In the genomic region with DNA sequence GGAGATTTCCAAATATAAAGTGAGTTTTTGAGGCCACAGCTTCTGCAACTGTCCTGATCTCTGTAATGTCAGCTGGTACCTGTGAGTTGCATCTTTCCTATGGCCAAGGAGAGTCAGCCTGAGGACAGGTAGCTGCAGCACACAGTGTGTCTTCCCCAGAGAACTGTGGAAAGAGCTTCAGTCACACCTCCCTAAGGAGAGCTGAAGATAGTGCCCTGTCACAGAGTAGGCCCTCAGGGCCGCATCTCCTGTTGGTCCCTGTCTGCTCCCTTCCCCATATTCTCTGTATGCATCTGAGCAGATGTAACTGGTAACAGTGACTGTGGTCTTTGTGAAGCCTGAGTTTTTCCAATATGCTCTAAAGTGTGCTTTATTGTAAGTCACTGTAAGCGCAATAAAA, we compare ENCODE assay signal across 24 mouse cellular contexts. TPM values are rescaled to one million over a fixed set of nuclear protein-coding genes. Genes with fewer than 3 reads are reported as not detected.
DNase-seq lines count a peak whose midpoint lies in the region; ATAC-seq lines count a peak whose summit lies in the region.
"Had no signal": no experiment of that assay in that cellular context is flagged by ENCODE, and none has a peak within 500 bp of the region (broad histone marks: within the 10 kb centered on the region; RNA-seq: fewer than 3 reads in every experiment).

No protein-coding gene starts in this region.

- H3K4me2 ChIP-seq in forebrain, embryonic 11.5 days (ENCODE audit: low read depth, low read length, severe bottlenecking) = no peak overlapping the region
- H3K4me2 ChIP-seq in forebrain, embryonic 14.5 days (ENCODE audit: low read length) = no peak overlapping the region
- H3K4me2 ChIP-seq in hindbrain, embryonic 11.5 days (replicated peaks; ENCODE audit: low read depth, low read length) = no peak overlapping the region
- H3K4me2 ChIP-seq: embryonic facial prominence, embryonic 12.5 days; forebrain, embryonic 12.5 days had no signal

- DNase-seq in forebrain, embryonic 11.5 days (ENCODE audit: low spot score) = peak; percentile 20
- DNase-seq in forebrain, embryonic 14.5 days (ENCODE audit: low spot score) = no peak
- peak; percentile 70 for DNase-seq in heart, adult 11 months
- DNase-seq in heart, adult 18-20 months = no peak
- DNase-seq in hindbrain, embryonic 10.5 days (ENCODE audit: low spot score) = no peak
- DNase-seq in hindbrain, embryonic 11.5 days (ENCODE audit: low spot score) = no peak
- DNase-seq: adrenal gland, adult 8-10 months; adrenal gland, postnatal 14 days; adrenal gland, postnatal 36 days; B cell, adult 2 months; cerebellum, adult 11-12 months; cerebellum, adult 9-10 months had no signal

- H3K27me3 ChIP-seq in forebrain, embryonic 11.5 days (ENCODE audit: control insufficient read depth, insufficient read depth, low read length) = no peaks in the 10 kb centered on the region
- H3K27me3 ChIP-seq in forebrain, embryonic 14.5 days (replicated peaks; ENCODE audit: control insufficient read depth, insufficient read depth, low read length) = no peaks in the 10 kb centered on the region
- H3K27me3 ChIP-seq in hindbrain, embryonic 10.5 days (ENCODE audit: insufficient read depth, poor library complexity, severe bottlenecking) = peaks cover 3% of the 10 kb centered on the region; the same call in 1 of the 2 replicates
- no peaks in the 10 kb centered on the region for H3K27me3 ChIP-seq in hindbrain, embryonic 11.5 days (ENCODE audit: control insufficient read depth, insufficient read depth, low read length)
- H3K27me3 ChIP-seq: CH12.LX; embryonic facial prominence, embryonic 12.5 days; forebrain, embryonic 12.5 days had no signal

- peaks cover 5% of the 10 kb centered on the region; the same call in 1 of the 2 replicates for H3K4me1 ChIP-seq in forebrain, embryonic 11.5 days (replicated peaks; ENCODE audit: control insufficient read depth, insufficient read depth, low read length)
- H3K4me1 ChIP-seq in forebrain, embryonic 14.5 days (ENCODE audit: control insufficient read depth, insufficient read depth, low read length) = no peaks in the 10 kb centered on the region; the same call in 1 of the 2 replicates
- peaks cover 16% of the 10 kb centered on the region for H3K4me1 ChIP-seq in hindbrain, embryonic 10.5 days (replicated peaks)
- 0 out of 2 replicates have a peak, but pooled peaks cover 2% of the 10 kb centered on the region for H3K4me1 ChIP-seq in hindbrain, embryonic 11.5 days (replicated peaks; ENCODE audit: control insufficient read depth, insufficient read depth, low read length)

- no peaks in the 10 kb centered on the region for H3K36me3 ChIP-seq in forebrain, embryonic 11.5 days (ENCODE audit: control insufficient read depth, insufficient read depth, low read length)
- H3K36me3 ChIP-seq in forebrain, embryonic 14.5 days (ENCODE audit: control insufficient read depth, insufficient read depth, low read length) = no peaks in the 10 kb centered on the region
- no peaks in the 10 kb centered on the region for H3K36me3 ChIP-seq in hindbrain, embryonic 10.5 days
- H3K36me3 ChIP-seq in hindbrain, embryonic 11.5 days (ENCODE audit: control insufficient read depth, insufficient read depth, low read length) = no peaks in the 10 kb centered on the region
- H3K36me3 ChIP-seq: embryonic facial prominence, embryonic 10.5 days; embryonic facial prominence, embryonic 12.5 days; forebrain, embryonic 12.5 days; G1E had no signal

- no peak overlapping the region for H3K9ac ChIP-seq in forebrain, embryonic 11.5 days (ENCODE audit: low read length)
- no peak overlapping the region for H3K9ac ChIP-seq in forebrain, embryonic 14.5 days (ENCODE audit: low read length)
- no peak overlapping the region for H3K9ac ChIP-seq in hindbrain, embryonic 11.5 days (ENCODE audit: low read depth, low read length)
- H3K9ac ChIP-seq: embryonic facial prominence, embryonic 12.5 days; forebrain, embryonic 12.5 days had no signal

- ATAC-seq in forebrain, embryonic 11.5 days (replicated peaks; ENCODE audit: low FRiP score) = no peak
- no peak for ATAC-seq in forebrain, embryonic 14.5 days
- ATAC-seq in hindbrain, embryonic 11.5 days (ENCODE audit: low FRiP score) = no peak
- ATAC-seq: activated CD4-positive, CD25-positive, alpha-beta regulatory T cell, adult 4 months; CD4-positive, CD25-positive, alpha-beta regulatory T cell, adult 4 months; forebrain, embryonic 16.5 days; Patski had no signal

- H3K27ac ChIP-seq in forebrain, embryonic 11.5 days (ENCODE audit: low read depth, low read length) = no peak overlapping the region
- H3K27ac ChIP-seq in forebrain, embryonic 14.5 days (ENCODE audit: low read depth, low read length) = no peak overlapping the region
- peak overlapping the region; percentile 36; the same call in 1 of the 2 replicates for H3K27ac ChIP-seq in hindbrain, embryonic 10.5 days
- no peak overlapping the region for H3K27ac ChIP-seq in hindbrain, embryonic 11.5 days (ENCODE audit: low read depth, low read length)
- H3K27ac ChIP-seq: embryonic facial prominence, embryonic 10.5 days; embryonic facial prominence, embryonic 12.5 days; forebrain, embryonic 12.5 days had no signal

- H3K4me3 ChIP-seq in forebrain, embryonic 11.5 days (ENCODE audit: low read depth, low read length) = no peak overlapping the region
- H3K4me3 ChIP-seq in forebrain, embryonic 14.5 days (ENCODE audit: low read depth, low read length) = no peak overlapping the region
- no peak overlapping the region for H3K4me3 ChIP-seq in hindbrain, embryonic 10.5 days
- H3K4me3 ChIP-seq in hindbrain, embryonic 11.5 days (ENCODE audit: low read depth, low read length) = no peak overlapping the region
- H3K4me3 ChIP-seq: embryonic facial prominence, embryonic 10.5 days; embryonic facial prominence, embryonic 12.5 days; forebrain, embryonic 12.5 days had no signal

- H3K9me3 ChIP-seq in forebrain, embryonic 11.5 days (ENCODE audit: control insufficient read depth, low read length) = no peaks in the 10 kb centered on the region
- H3K9me3 ChIP-seq in forebrain, embryonic 14.5 days (replicated peaks; ENCODE audit: control insufficient read depth, low read length) = no peaks in the 10 kb centered on the region
- no peaks in the 10 kb centered on the region for H3K9me3 ChIP-seq in hindbrain, embryonic 10.5 days
- no peaks in the 10 kb centered on the region for H3K9me3 ChIP-seq in hindbrain, embryonic 11.5 days (ENCODE audit: control insufficient read depth, low read length)
- H3K9me3 ChIP-seq: embryonic facial prominence, embryonic 10.5 days; embryonic facial prominence, embryonic 12.5 days; forebrain, embryonic 12.5 days; G1E had no signal

- WGBS in forebrain, embryonic 11.5 days = 89% methylated on average over 2 of the region's 2 CpGs
- 98% methylated on average over 2 of the region's 2 CpGs for WGBS in forebrain, embryonic 14.5 days
- WGBS in hindbrain, embryonic 10.5 days = 92% methylated on average over 2 of the region's 2 CpGs
- 92% methylated on average over 2 of the region's 2 CpGs for whole genome bisulfite sequencing in hindbrain, embryonic 11.5 days

RNA-seq across cellular contexts. Expression of a gene that starts 10.4 kb away (rescaled TPM):
- 0.20 and 0.47 TPM in 2 replicates for polyA plus RNA-seq in forebrain, embryonic 11.5 days (2014; fragmentation: Nextera tagmentation; extraction: Ambion mirVana)
- polyA plus RNA-seq in forebrain, embryonic 14.5 days (2014; fragmentation: Nextera tagmentation; extraction: Ambion mirVana) = 0.72 and 1.7 TPM in 2 replicates
- not detected for total RNA-seq in heart, adult 18-20 months (2021)
- polyA plus RNA-seq in hindbrain, embryonic 10.5 days (2016; fragmentation: Nextera tagmentation; extraction: Ambion mirVana) = 0.65 and 0.71 TPM in 2 replicates
- 1.7 and 1.8 TPM in 2 replicates for polyA plus RNA-seq in hindbrain, embryonic 11.5 days (2014; fragmentation: Nextera tagmentation; extraction: Ambion mirVana)
- total RNA-seq: adrenal gland, adult 18-20 months; adrenal gland, postnatal 14 days; adrenal gland, postnatal 36 days; CH12.LX had no signal
- polyA plus RNA-seq: G1E, Patski had no signal

RNA-seq across cellular contexts. Expression of a gene that starts 33.4 kb away (rescaled TPM):
- polyA plus RNA-seq in forebrain, embryonic 11.5 days (2014; fragmentation: Nextera tagmentation; extraction: Ambion mirVana) = not detected in 2 replicates
- polyA plus RNA-seq in forebrain, embryonic 14.5 days (2014; fragmentation: Nextera tagmentation; extraction: Ambion mirVana) = not detected in 2 replicates
- 1 to 10 TPM in 1 of 2 experiments, not detected in 1; 1.0 TPM for total RNA-seq in heart, adult 18-20 months (2021)
- 0.24 TPM in 1 of 2 replicates, not detected in the other for polyA plus RNA-seq in hindbrain, embryonic 10.5 days (2016; fragmentation: Nextera tagmentation; extraction: Ambion mirVana)
- not detected in 2 replicates for polyA plus RNA-seq in hindbrain, embryonic 11.5 days (2014; fragmentation: Nextera tagmentation; extraction: Ambion mirVana)
- total RNA-seq: adrenal gland, adult 18-20 months; adrenal gland, adult 8-10 months; adrenal gland, postnatal 14 days; adrenal gland, postnatal 36 days; CH12.LX had no signal
- polyA plus RNA-seq: cerebellum, adult 2 months; cortical plate, adult 2 months; forebrain, embryonic 12.5 days; forebrain, embryonic 16.5 days; G1E; Patski had no signal

Comparison
In these comparisons a context has a peak if more than half of its experiments do, and no peak if none do; other contexts are left out.
1. DNase-seq: peak in forebrain, embryonic 11.5 days (single experiment) and heart, adult 11 months (single experiment); none in forebrain, embryonic 14.5 days (single experiment), heart, adult 18-20 months (0 of 2), hindbrain, embryonic 10.5 days (single experiment) and hindbrain, embryonic 11.5 days (single experiment).